8 mouse cellular contexts compared by ENCODE assay signal in genomic region chr15:83034275-83034977, GRCm38 (mm10). TPM values are rescaled to one million over a fixed set of nuclear protein-coding genes. Genes with fewer than 3 reads are reported as not detected.
DNase-seq lines count a peak whose midpoint lies in the region; ATAC-seq and TF ChIP-seq lines count a peak whose summit lies in the region.

No protein-coding gene starts in this region.

- ATAC-seq in forebrain, embryonic 14.5 days, result peak; percentile 70

- peaks cover 66% of the 10 kb centered on the region for H3K27me3 ChIP-seq in heart, embryonic 10.5 days (ENCODE audit: insufficient read depth, poor library complexity, severe bottlenecking)
- no peaks in the 10 kb centered on the region for H3K27me3 ChIP-seq in forebrain, embryonic 14.5 days (replicated peaks; ENCODE audit: control insufficient read depth, insufficient read depth, low read length)

- no peaks in the 10 kb centered on the region for H3K9me3 ChIP-seq in heart, embryonic 10.5 days
- H3K9me3 ChIP-seq in forebrain, embryonic 14.5 days (replicated peaks; ENCODE audit: control insufficient read depth, low read length), result no peaks in the 10 kb centered on the region

- TF ChIP-seq CTCF in brain, embryonic 14.5 days (IDR thresholded peaks at IDR 0.05; ENCODE audit: borderline replicate concordance, extremely low read depth, insufficient read depth, insufficient read length), result no peak

- WGBS in heart, embryonic 10.5 days, result 9% methylated on average over 17 of the region's 17 CpGs
- WGBS in forebrain, embryonic 14.5 days, result 3% methylated on average over 17 of the region's 17 CpGs

- peak overlapping the region; percentile 35 for H3K9ac ChIP-seq in forebrain, embryonic 14.5 days (ENCODE audit: low read length)

- DNase-seq in heart, embryonic 10.5 days (ENCODE audit: low spot score), result no peak
- DNase-seq in heart, postnatal 36 days, result no peak
- peak; percentile 95 for DNase-seq in brain, embryonic 14.5 days (ENCODE audit: low read depth)
- DNase-seq in forebrain, embryonic 14.5 days (ENCODE audit: low spot score), result peak; percentile 94
- peak; percentile 63 to 69 for DNase-seq in layer of hippocampus, postnatal 36 days
- DNase-seq in neural tube, embryonic 10.5 days (ENCODE audit: extremely low spot score, low spot score), result peak; percentile 42
- no peak for DNase-seq in urinary bladder, postnatal 14 days (ENCODE audit: low spot score)
- no peak for DNase-seq in ovary, postnatal 36 days (ENCODE audit: low spot score)

- peaks cover 50% of the 10 kb centered on the region for H3K4me1 ChIP-seq in heart, embryonic 10.5 days
- H3K4me1 ChIP-seq in forebrain, embryonic 14.5 days (ENCODE audit: control insufficient read depth, insufficient read depth, low read length), result peaks cover 55% of the 10 kb centered on the region

- H3K4me2 ChIP-seq in forebrain, embryonic 14.5 days (ENCODE audit: low read length), result peak overlapping the region; percentile 47

- no peak for TF ChIP-seq POLR2A in brain, embryonic 14.5 days (IDR thresholded peaks at IDR 0.05; ENCODE audit: borderline replicate concordance, extremely low read depth, insufficient read depth, insufficient read length, poor library complexity, severe bottlenecking)

- peak overlapping the region; percentile 38 for H3K4me3 ChIP-seq in heart, embryonic 10.5 days
- 0 out of 2 replicates have a peak overlapping the region, but pooled peaks have one; percentile 2 for H3K4me3 ChIP-seq in forebrain, embryonic 14.5 days (ENCODE audit: low read depth, low read length)

- intact Hi-C loops in heart, postnatal 36 days (cut with DNase I), result no loop called here

- H3K36me3 ChIP-seq in heart, embryonic 10.5 days, result no peaks in the 10 kb centered on the region
- no peaks in the 10 kb centered on the region for H3K36me3 ChIP-seq in forebrain, embryonic 14.5 days (ENCODE audit: control insufficient read depth, insufficient read depth, low read length)

- peak overlapping the region; percentile 26 for H3K27ac ChIP-seq in heart, embryonic 10.5 days
- peak overlapping the region; percentile 60 for H3K27ac ChIP-seq in forebrain, embryonic 14.5 days (ENCODE audit: low read depth, low read length)

RNA-seq across cellular contexts. Expression of gene Nfam1, which starts 1.3 kb away (rescaled TPM):
- 2.0 and 3.4 TPM in 2 replicates for polyA plus RNA-seq in heart, embryonic 10.5 days (2016; fragmentation: Nextera tagmentation; extraction: Ambion mirVana)
- 1 to 10 TPM; 2.3 to 4.4 TPM for total RNA-seq in heart, postnatal 36 days (2021)
- 1.7 and 2.1 TPM in 2 replicates for polyA plus RNA-seq in brain, embryonic 14.5 days (2012; rRNA removed)
- 1.2 and 2.0 TPM in 2 replicates for polyA plus RNA-seq in forebrain, embryonic 14.5 days (2014; fragmentation: Nextera tagmentation; extraction: Ambion mirVana)
- total RNA-seq in layer of hippocampus, postnatal 36 days (2021), result 1 to 10 TPM; 1.8 to 2.1 TPM

RNA-seq across cellular contexts. Expression of gene Tcf20, which starts 46.8 kb away (rescaled TPM):
- 4.0 and 6.0 TPM in 2 replicates for polyA plus RNA-seq in heart, embryonic 10.5 days (2016; fragmentation: Nextera tagmentation; extraction: Ambion mirVana)
- 10 to 100 TPM; 56.1 to 56.7 TPM for total RNA-seq in heart, postnatal 36 days (2021)
- polyA plus RNA-seq in brain, embryonic 14.5 days (2012; rRNA removed), result 34.0 and 46.8 TPM in 2 replicates
- 17.1 and 17.4 TPM in 2 replicates for polyA plus RNA-seq in forebrain, embryonic 14.5 days (2014; fragmentation: Nextera tagmentation; extraction: Ambion mirVana)
- 100 to 1,000 TPM; 212 to 230 TPM for total RNA-seq in layer of hippocampus, postnatal 36 days (2021)

RNA-seq across cellular contexts. Expression of gene Serhl, which starts 54.9 kb away (rescaled TPM):
- polyA plus RNA-seq in heart, embryonic 10.5 days (2016; fragmentation: Nextera tagmentation; extraction: Ambion mirVana), result 57.6 and 75.6 TPM in 2 replicates
- total RNA-seq in heart, postnatal 36 days (2021), result 10 to 100 TPM; 43.6 to 46.5 TPM
- polyA plus RNA-seq in brain, embryonic 14.5 days (2012; rRNA removed), result 7.6 and 15.0 TPM in 2 replicates
- 32.7 and 37.6 TPM in 2 replicates for polyA plus RNA-seq in forebrain, embryonic 14.5 days (2014; fragmentation: Nextera tagmentation; extraction: Ambion mirVana)
- 10 to 100 TPM in 1 of 2 experiments, 1 to 10 TPM in 1; 9.3 to 10.1 TPM for total RNA-seq in layer of hippocampus, postnatal 36 days (2021)

Comparison
In these comparisons a context has a peak if more than half of its experiments do, and no peak if none do; other contexts are left out.
1. DNase-seq: peak in brain, embryonic 14.5 days (single experiment), forebrain, embryonic 14.5 days (single experiment), layer of hippocampus, postnatal 36 days (2 of 2) and neural tube, embryonic 10.5 days (single experiment); none in heart, embryonic 10.5 days (single experiment), heart, postnatal 36 days (0 of 2), urinary bladder, postnatal 14 days (single experiment) and ovary, postnatal 36 days (single experiment).